Mouse (Mus musculus): Measurements from ENCODE around the gene Thsd4. TPM values are rescaled to one million over a fixed set of nuclear protein-coding genes. Genes with fewer than 3 reads are reported as not detected.

Gene Thsd4
- polyA plus RNA-seq, 1 experiment from 2014 or later, result 8.2 TPM

DNA sequence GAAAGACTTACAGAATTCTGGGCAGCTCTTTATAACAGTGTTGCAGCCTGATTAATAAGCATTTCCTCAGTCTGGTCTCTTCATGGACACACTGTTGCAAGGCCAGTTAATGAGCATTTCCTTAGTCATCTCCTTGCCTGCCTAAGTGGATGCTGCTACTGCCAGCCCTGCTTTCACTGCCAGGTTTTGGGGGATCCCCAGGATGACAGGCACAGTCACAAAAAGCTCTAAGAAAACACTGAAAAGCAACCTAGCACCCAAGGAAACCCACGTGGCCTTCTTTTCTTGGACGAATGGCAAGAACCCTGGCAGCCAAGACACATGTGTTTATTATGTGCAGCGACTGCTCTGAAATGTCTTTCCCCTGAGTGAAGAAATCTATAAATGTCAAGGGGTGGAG is 41.8 kb downstream of the Thsd4 start:
- no peaks in the 10 kb centered on the region for H3K27me3 ChIP-seq (ENCODE audit: control insufficient read depth, insufficient read depth, low read length)
- 69% methylated on average over 3 of the region's 3 CpGs for WGBS
- H3K9me3 ChIP-seq (replicated peaks; ENCODE audit: control insufficient read depth, low read length), result no peaks in the 10 kb centered on the region
- no peaks in the 10 kb centered on the region for H3K36me3 ChIP-seq (ENCODE audit: control insufficient read depth, insufficient read depth)
- no peak overlapping the region for H3K9ac ChIP-seq (ENCODE audit: low read length)
- no peak overlapping the region for H3K27ac ChIP-seq (ENCODE audit: low read length)
- ATAC-seq (replicated peaks; ENCODE audit: extremely low read depth, insufficient read depth, low FRiP score), result no peak
- no peak overlapping the region for H3K4me2 ChIP-seq (ENCODE audit: low read depth, low read length)
- H3K4me3 ChIP-seq (ENCODE audit: low read length), result no peak overlapping the region
- H3K4me1 ChIP-seq (ENCODE audit: control insufficient read depth, insufficient read depth, low read length), result peaks cover 10% of the 10 kb centered on the region

DNA sequence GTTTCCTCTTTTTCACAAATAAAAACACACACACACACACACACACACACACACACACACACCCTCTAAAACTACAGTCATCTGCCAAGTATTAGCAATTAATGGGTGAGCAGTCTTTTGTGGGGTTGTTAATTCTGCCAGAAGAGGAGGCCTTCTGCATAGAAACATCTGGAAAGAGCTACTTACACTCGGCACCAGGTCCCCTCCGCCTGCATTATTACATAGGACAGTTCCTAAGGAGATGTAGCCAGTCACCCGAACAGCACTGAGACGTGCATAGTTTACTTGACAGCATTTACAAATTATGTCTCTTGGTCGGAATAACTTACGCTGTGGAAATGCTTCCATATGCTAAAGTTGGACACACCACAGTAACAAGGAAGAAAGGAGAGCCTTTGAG is 43.0 kb downstream of the Thsd4 start:
- no peak for ATAC-seq (replicated peaks; ENCODE audit: extremely low read depth, insufficient read depth, low FRiP score)
- no peaks in the 10 kb centered on the region for H3K27me3 ChIP-seq (ENCODE audit: control insufficient read depth, insufficient read depth, low read length)
- 68% methylated on average over 6 of the region's 6 CpGs for WGBS
- no peak overlapping the region for H3K4me3 ChIP-seq (ENCODE audit: low read length)
- H3K9me3 ChIP-seq (replicated peaks; ENCODE audit: control insufficient read depth, low read length), result no peaks in the 10 kb centered on the region
- peaks cover 10% of the 10 kb centered on the region for H3K4me1 ChIP-seq (ENCODE audit: control insufficient read depth, insufficient read depth, low read length)
- no peak overlapping the region for H3K27ac ChIP-seq (ENCODE audit: low read length)
- H3K4me2 ChIP-seq (ENCODE audit: low read depth, low read length), result no peak overlapping the region
- no peaks in the 10 kb centered on the region for H3K36me3 ChIP-seq (ENCODE audit: control insufficient read depth, insufficient read depth)
- no peak overlapping the region for H3K9ac ChIP-seq (ENCODE audit: low read length)

- ATAC-seq (replicated peaks; ENCODE audit: extremely low read depth, insufficient read depth, low FRiP score), result peak; percentile 70; the same call in 1 of the 2 replicates
- 0 out of 2 replicates have a peak overlapping the region, but pooled peaks have one; percentile 2 for H3K4me2 ChIP-seq (ENCODE audit: low read depth, low read length)
- H3K9ac ChIP-seq (ENCODE audit: low read length), result no peak overlapping the region
- no peaks in the 10 kb centered on the region for H3K36me3 ChIP-seq (ENCODE audit: control insufficient read depth, insufficient read depth)
- no peak overlapping the region for H3K4me3 ChIP-seq (ENCODE audit: low read length)
- no peaks in the 10 kb centered on the region for H3K9me3 ChIP-seq (replicated peaks; ENCODE audit: control insufficient read depth, low read length)
- H3K4me1 ChIP-seq (ENCODE audit: control insufficient read depth, insufficient read depth, low read length), result peaks cover 10% of the 10 kb centered on the region
- H3K27ac ChIP-seq (ENCODE audit: low read length), result 0 out of 2 replicates have a peak overlapping the region, but pooled peaks have one; percentile 3
- WGBS, result 26% methylated on average over 14 of the region's 14 CpGs
- no peaks in the 10 kb centered on the region for H3K27me3 ChIP-seq (ENCODE audit: control insufficient read depth, insufficient read depth, low read length)
These were observed 43.7 kb downstream of the Thsd4 start for GRCm38 (mm10) chr9:60477991-60478750.

DNA sequence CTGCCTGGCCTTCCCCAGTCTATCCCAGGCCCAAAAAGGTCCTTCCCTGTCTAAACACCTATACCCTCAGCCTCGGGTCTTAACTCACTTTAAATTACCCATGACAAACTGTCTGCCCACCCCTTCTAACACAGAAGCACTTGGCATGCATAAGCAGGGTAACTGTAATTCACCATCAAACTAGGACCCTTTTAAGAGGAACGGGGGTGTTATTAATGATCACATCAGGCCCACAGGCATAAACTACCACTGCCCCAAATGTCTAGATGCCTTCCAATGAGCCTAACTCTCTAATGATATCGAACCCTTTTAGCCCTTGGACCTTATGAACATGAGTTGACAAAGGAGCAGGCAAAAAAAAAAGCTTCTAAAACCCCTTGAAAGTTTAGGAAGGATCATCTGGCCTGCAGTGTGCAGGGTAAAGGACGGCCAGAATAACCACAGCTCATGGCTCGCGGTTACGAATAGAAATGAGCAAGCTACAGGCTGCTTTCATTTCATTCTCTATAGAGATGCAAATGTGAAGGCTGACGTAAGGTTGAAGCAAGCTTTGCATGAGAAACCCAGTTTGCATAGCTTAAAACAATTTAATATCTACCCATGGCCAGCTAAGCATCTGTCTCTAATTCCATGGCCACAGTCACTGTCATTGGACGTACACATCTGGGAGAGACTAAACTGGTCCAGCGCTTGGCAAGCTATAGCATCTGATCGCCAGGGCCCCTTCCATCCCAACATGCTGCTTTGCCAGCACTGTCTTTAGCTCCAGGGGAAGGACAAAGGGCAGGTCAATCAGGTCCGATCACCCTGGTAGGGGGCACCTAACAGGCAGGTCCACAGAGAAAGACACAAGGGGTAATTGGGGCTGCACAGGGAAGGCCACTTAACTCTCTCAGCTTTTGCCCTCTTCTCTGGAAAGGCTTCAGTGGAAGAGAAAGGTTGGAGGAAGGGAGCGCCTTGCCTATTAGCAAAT is 61.5 kb downstream of the Thsd4 start:
- no peak overlapping the region for H3K4me2 ChIP-seq (ENCODE audit: low read depth, low read length)
- no peaks in the 10 kb centered on the region for H3K36me3 ChIP-seq (ENCODE audit: control insufficient read depth, insufficient read depth)
- 92% methylated on average over 13 of the region's 13 CpGs for WGBS
- no peaks in the 10 kb centered on the region for H3K27me3 ChIP-seq (ENCODE audit: control insufficient read depth, insufficient read depth, low read length)
- no peak overlapping the region for H3K9ac ChIP-seq (ENCODE audit: low read length)
- no peaks in the 10 kb centered on the region for H3K9me3 ChIP-seq (replicated peaks; ENCODE audit: control insufficient read depth, low read length)
- no peaks in the 10 kb centered on the region for H3K4me1 ChIP-seq (ENCODE audit: control insufficient read depth, insufficient read depth, low read length)
- no peak overlapping the region for H3K27ac ChIP-seq (ENCODE audit: low read length)
- ATAC-seq (replicated peaks; ENCODE audit: extremely low read depth, insufficient read depth, low FRiP score), result no peak
- H3K4me3 ChIP-seq (ENCODE audit: low read length), result no peak overlapping the region

GRCm38 (mm10) chr9:60458468-60458962 is 63.3 kb downstream of the Thsd4 start:
- no peak overlapping the region for H3K27ac ChIP-seq (ENCODE audit: low read length)
- 0 out of 2 replicates have a peak, but pooled peaks have one; percentile 29 for ATAC-seq (replicated peaks; ENCODE audit: extremely low read depth, insufficient read depth, low FRiP score)
- H3K9me3 ChIP-seq (replicated peaks; ENCODE audit: control insufficient read depth, low read length), result no peaks in the 10 kb centered on the region
- H3K27me3 ChIP-seq (ENCODE audit: control insufficient read depth, insufficient read depth, low read length), result no peaks in the 10 kb centered on the region
- H3K36me3 ChIP-seq (ENCODE audit: control insufficient read depth, insufficient read depth), result no peaks in the 10 kb centered on the region
- no peak overlapping the region for H3K9ac ChIP-seq (ENCODE audit: low read length)
- no peak overlapping the region for H3K4me3 ChIP-seq (ENCODE audit: low read length)
- H3K4me1 ChIP-seq (ENCODE audit: control insufficient read depth, insufficient read depth, low read length), result no peaks in the 10 kb centered on the region
- 0 out of 2 replicates have a peak overlapping the region, but pooled peaks have one; percentile 28 for H3K4me2 ChIP-seq (ENCODE audit: low read depth, low read length)
- 62% methylated on average over 14 of the region's 14 CpGs for WGBS

DNA sequence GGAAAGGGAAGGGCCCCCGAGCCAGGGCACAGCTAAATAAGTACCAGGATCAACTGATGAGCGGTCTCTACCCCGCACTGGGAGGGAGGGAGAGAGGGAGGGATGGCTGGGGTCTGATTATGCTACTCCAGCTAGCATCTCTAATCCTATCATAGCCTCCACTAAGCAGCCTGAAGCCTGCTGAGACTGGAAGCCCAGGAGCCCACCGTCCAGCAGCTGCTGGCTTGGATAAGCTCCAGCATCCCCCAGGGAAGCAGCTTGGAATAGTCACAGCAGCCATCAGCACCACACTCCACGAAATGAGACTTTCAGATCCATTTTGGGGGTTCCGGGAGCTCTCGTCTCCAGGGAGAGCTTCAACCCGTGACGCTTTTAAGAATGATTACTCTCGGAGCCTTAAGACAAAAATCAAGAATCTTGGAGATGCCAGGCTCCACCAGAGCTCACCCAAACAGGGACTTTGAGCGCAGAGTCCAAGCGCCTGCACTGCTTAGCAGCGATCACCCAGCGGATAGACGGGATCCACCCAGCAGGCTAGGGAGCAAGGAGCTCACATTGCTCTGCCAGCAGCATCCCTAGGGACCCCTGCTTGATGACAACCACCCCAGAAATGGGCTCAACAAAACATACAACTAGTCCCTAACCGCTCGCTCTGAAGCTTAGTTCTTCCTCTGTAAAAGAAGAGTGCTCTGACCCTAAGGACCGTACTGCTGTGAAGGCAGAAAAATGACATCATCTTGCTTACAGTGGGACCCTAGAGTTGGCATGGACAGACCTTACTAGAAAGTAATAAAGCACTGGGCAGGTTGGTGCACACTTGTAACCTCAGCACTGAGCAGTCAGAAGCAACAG is 64.3 kb downstream of the Thsd4 start:
- peak; percentile 50 for ATAC-seq (replicated peaks; ENCODE audit: extremely low read depth, insufficient read depth, low FRiP score)
- Histone ChIP-seq H3K36me3 (ENCODE audit: control insufficient read depth, insufficient read depth) (no peaks in the 10 kb centered on the region), H3K9me3 (replicated peaks; ENCODE audit: control insufficient read depth, low read length) (no peaks in the 10 kb centered on the region), H3K4me2 (ENCODE audit: low read depth, low read length) (peak overlapping the region; percentile 31; the same call in 1 of the 2 replicates), H3K27me3 (ENCODE audit: control insufficient read depth, insufficient read depth, low read length) (no peaks in the 10 kb centered on the region), H3K4me3 (ENCODE audit: low read length) (no peak overlapping the region), H3K4me1 (ENCODE audit: control insufficient read depth, insufficient read depth, low read length) (no peaks in the 10 kb centered on the region), H3K27ac (ENCODE audit: low read length) (0 out of 2 replicates have a peak overlapping the region, but pooled peaks have one; percentile 2), H3K9ac (ENCODE audit: low read length) (no peak overlapping the region)
- 52% methylated on average over 18 of the region's 18 CpGs for WGBS

DNA sequence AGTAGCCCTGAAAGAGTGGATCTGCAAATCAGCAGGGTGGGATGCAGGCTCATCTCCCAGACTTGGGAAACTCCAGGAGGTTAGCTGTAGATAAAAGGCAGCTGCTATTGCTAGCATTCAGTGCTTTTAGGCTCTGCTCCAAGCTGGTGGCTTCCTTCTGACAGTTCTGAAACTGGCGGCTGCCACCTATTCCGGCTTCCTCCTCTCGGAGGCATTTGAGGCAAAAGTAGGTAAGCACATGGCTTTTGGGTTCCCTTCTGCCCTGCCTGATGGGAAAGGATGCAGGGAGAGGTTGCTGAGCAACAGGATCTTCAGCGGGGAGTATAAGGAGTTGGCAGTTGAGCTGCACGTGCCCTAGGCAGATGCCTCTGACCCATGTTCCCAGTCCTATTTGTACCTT is 65.2 kb downstream of the Thsd4 start:
- H3K4me2 ChIP-seq (ENCODE audit: low read depth, low read length), result no peak overlapping the region
- 52% methylated on average over 5 of the region's 5 CpGs for WGBS
- H3K9me3 ChIP-seq (replicated peaks; ENCODE audit: control insufficient read depth, low read length), result no peaks in the 10 kb centered on the region
- no peak for ATAC-seq (replicated peaks; ENCODE audit: extremely low read depth, insufficient read depth, low FRiP score)
- no peaks in the 10 kb centered on the region for H3K27me3 ChIP-seq (ENCODE audit: control insufficient read depth, insufficient read depth, low read length)
- no peak overlapping the region for H3K4me3 ChIP-seq (ENCODE audit: low read length)
- H3K9ac ChIP-seq (ENCODE audit: low read length), result no peak overlapping the region
- H3K27ac ChIP-seq (ENCODE audit: low read length), result no peak overlapping the region
- no peaks in the 10 kb centered on the region for H3K4me1 ChIP-seq (ENCODE audit: control insufficient read depth, insufficient read depth, low read length)
- H3K36me3 ChIP-seq (ENCODE audit: control insufficient read depth, insufficient read depth), result no peaks in the 10 kb centered on the region

GRCm38 (mm10) chr9:60454406-60455076 is 67.3 kb downstream of the Thsd4 start:
- no peak overlapping the region for H3K4me3 ChIP-seq (ENCODE audit: low read length)
- no peak overlapping the region for H3K4me2 ChIP-seq (ENCODE audit: low read depth, low read length)
- no peaks in the 10 kb centered on the region for H3K4me1 ChIP-seq (ENCODE audit: control insufficient read depth, insufficient read depth, low read length)
- H3K27me3 ChIP-seq (ENCODE audit: control insufficient read depth, insufficient read depth, low read length), result no peaks in the 10 kb centered on the region
- H3K36me3 ChIP-seq (ENCODE audit: control insufficient read depth, insufficient read depth), result no peaks in the 10 kb centered on the region
- no peak for ATAC-seq (replicated peaks; ENCODE audit: extremely low read depth, insufficient read depth, low FRiP score)
- 71% methylated on average over 13 of the region's 13 CpGs for WGBS
- no peaks in the 10 kb centered on the region for H3K9me3 ChIP-seq (replicated peaks; ENCODE audit: control insufficient read depth, low read length)
- H3K9ac ChIP-seq (ENCODE audit: low read length), result no peak overlapping the region
- H3K27ac ChIP-seq (ENCODE audit: low read length), result no peak overlapping the region

Data from heart, embryonic 16.5 days (tissue).